Mouse (Mus musculus) layer of hippocampus, adult 9-10 months (tissue): ENCODE data around the gene Crybg3.
"Not testable (repeated sequence)": the region's sequence is repeated elsewhere in the genome, so short reads cannot be mapped to it uniquely, and the experiment has no call there.

ENCODE experiments used
- DNase-seq: peaks from one replicate; pipeline ENCODE4 v3.0.0; 2022; ENCODE audit warnings: low spot score

The Crybg3 gene

GRCm38 (mm10) chr16:59531243-59531642 is 69.5 kb downstream of the Crybg3 start:
- no peak for DNase-seq

- DNase-seq, result no peak
Measured at GRCm38 (mm10) chr16:59529570-59529969, 71.2 kb downstream of the Crybg3 start.

GRCm38 (mm10) chr16:59526939-59527338 is 73.8 kb downstream of the Crybg3 start:
- DNase-seq, result no peak

GRCm38 (mm10) chr16:59521752-59522423 is 78.9 kb downstream of the Crybg3 start:
- no peak for DNase-seq

- no peak for DNase-seq
Measured at GRCm38 (mm10) chr16:59517447-59518219, 83.1 kb downstream of the Crybg3 start.

GRCm38 (mm10) chr16:59516965-59517364 is 83.8 kb downstream of the Crybg3 start:
- DNase-seq, result no peak

GRCm38 (mm10) chr16:59515169-59515568 is 85.6 kb downstream of the Crybg3 start:
- DNase-seq, result no peak

GRCm38 (mm10) chr16:59509830-59510229 is 90.9 kb downstream of the Crybg3 start:
- no peak for DNase-seq

GRCm38 (mm10) chr16:59499180-59499579 is 101.6 kb downstream of the Crybg3 start:
- no peak for DNase-seq

GRCm38 (mm10) chr16:59497947-59498346 is 102.8 kb downstream of the Crybg3 start:
- no peak for DNase-seq

GRCm38 (mm10) chr16:59493199-59493598 is 107.6 kb downstream of the Crybg3 start:
- DNase-seq, result no peak

- DNase-seq, result no peak
Measured at GRCm38 (mm10) chr16:59487975-59488548, 112.7 kb downstream of the Crybg3 start.

- no peak for DNase-seq
Measured at GRCm38 (mm10) chr16:59487239-59487638, 113.5 kb downstream of the Crybg3 start.

GRCm38 (mm10) chr16:59477955-59478354 is 122.8 kb downstream of the Crybg3 start:
- no peak for DNase-seq

GRCm38 (mm10) chr16:59474788-59475187 is 126.0 kb downstream of the Crybg3 start:
- DNase-seq, result peak; percentile 36

- no peak for DNase-seq
Measured at GRCm38 (mm10) chr16:59472546-59472945, 128.2 kb downstream of the Crybg3 start.

- peak; percentile 50 for DNase-seq
Measured at GRCm38 (mm10) chr16:59471637-59472278, 129.0 kb downstream of the Crybg3 start, which contains the start of gene Riox2. Riox2 (plus strand) TSS chr16:59471775.

- no peak for DNase-seq
Measured at GRCm38 (mm10) chr16:59469846-59470245, 130.9 kb downstream of the Crybg3 start.

GRCm38 (mm10) chr16:59463973-59464372 is 136.8 kb downstream of the Crybg3 start:
- DNase-seq, result no peak

- no peak for DNase-seq
Measured at GRCm38 (mm10) chr16:59463567-59463966, 137.2 kb downstream of the Crybg3 start.

GRCm38 (mm10) chr16:59459259-59459861 is 141.4 kb downstream of the Crybg3 start:
- not testable (repeated sequence) for DNase-seq

- no peak for DNase-seq
Measured at GRCm38 (mm10) chr16:59451813-59452212, 149.0 kb downstream of the Crybg3 start.
